Mouse (Mus musculus): ENCODE measurements around the gene Abcb5. TPM values are rescaled to one million over a fixed set of nuclear protein-coding genes. Genes with fewer than 3 reads are reported as not detected.

Gene Abcb5
- total RNA-seq, 1 experiment = 2.5 TPM

- TF ChIP-seq ZC3H11A (IDR thresholded peaks at IDR 0.05; ENCODE audit: borderline replicate concordance, low read depth, low read length) = no peak
- TF ChIP-seq ZNF384 (IDR thresholded peaks at IDR 0.05; ENCODE audit: low read depth, low read length) = no peak
- TF ChIP-seq CHD2 (IDR thresholded peaks at IDR 0.05; ENCODE audit: low read depth, low read length) = no peak
- TF ChIP-seq HCFC1 (IDR thresholded peaks at IDR 0.05; ENCODE audit: borderline replicate concordance, insufficient read depth, low read length) = no peak
- no peak for TF ChIP-seq MAFK (IDR thresholded peaks at IDR 0.05; ENCODE audit: insufficient read depth, low read depth, low read length)
- Histone ChIP-seq H3K4me3 (ENCODE audit: insufficient read depth in 1 of 2, low read depth in 1 of 2, low read length in 2 of 2, poor library complexity in 1 of 2, severe bottlenecking in 1 of 2) (peak overlapping the region; percentile 39 to 53), H3K4me1 (ENCODE audit: control insufficient read depth in 2 of 2, insufficient read depth in 2 of 2, low read length in 2 of 2, poor library complexity in 1 of 2) (no peaks in the 10 kb centered on the region), H3K9ac (ENCODE audit: insufficient read depth, low read depth, low read length, poor library complexity, severe bottlenecking) (no peak overlapping the region), H3K36me3 (ENCODE audit: control insufficient read depth, insufficient read depth, low read length, poor library complexity, severe bottlenecking) (no peaks in the 10 kb centered on the region), H3K9me3 (ENCODE audit: control insufficient read depth, insufficient read depth, low read depth, low read length) (no peaks in the 10 kb centered on the region), H3K27ac (ENCODE audit: insufficient read depth, low read depth, low read length, poor library complexity, severe bottlenecking) (no peak overlapping the region)
- in situ Hi-C loops (cut with MboI; ENCODE audit: low sequenced_read_pairs in 2 of 2, unreplicated experiment in 2 of 2) = loop anchor here in 1 of 2 experiments (10.0 kb wide), 2 partner anchors 855 to 1695 kb away; no protein-coding TSS in a partner anchor
- DNase-seq (ENCODE audit: low read depth, low spot score) = no peak
These were observed 116.2 kb downstream of the Abcb5 start for GRCm38 (mm10) chr12:118849996-118850395.

GRCm38 (mm10) chr12:118849203-118849861 is 116.9 kb downstream of the Abcb5 start:
- H3K4me3 ChIP-seq (ENCODE audit: insufficient read depth in 1 of 2, low read depth in 1 of 2, low read length in 2 of 2, poor library complexity in 1 of 2, severe bottlenecking in 1 of 2) = peak overlapping the region; percentile 39 to 53; a peak in 3 of 4 replicates
- DNase-seq (ENCODE audit: low read depth, low spot score) = no peak
- no peak overlapping the region for H3K9ac ChIP-seq (ENCODE audit: insufficient read depth, low read depth, low read length, poor library complexity, severe bottlenecking)
- in situ Hi-C loops (cut with MboI; ENCODE audit: low sequenced_read_pairs in 2 of 2, unreplicated experiment in 2 of 2) = loop anchor here in 1 of 2 experiments (10.0 kb wide), 1 partner anchor 1695 kb away; no protein-coding TSS in a partner anchor
- no peaks in the 10 kb centered on the region for H3K4me1 ChIP-seq (ENCODE audit: control insufficient read depth in 2 of 2, insufficient read depth in 2 of 2, low read length in 2 of 2, poor library complexity in 1 of 2)
- no peak for TF ChIP-seq MAFK (IDR thresholded peaks at IDR 0.05; ENCODE audit: insufficient read depth, low read depth, low read length)
- TF ChIP-seq ZNF384 (IDR thresholded peaks at IDR 0.05; ENCODE audit: low read depth, low read length) = no peak
- TF ChIP-seq HCFC1 (IDR thresholded peaks at IDR 0.05; ENCODE audit: borderline replicate concordance, insufficient read depth, low read length) = no peak
- no peak for TF ChIP-seq ZC3H11A (IDR thresholded peaks at IDR 0.05; ENCODE audit: borderline replicate concordance, low read depth, low read length)
- no peak for TF ChIP-seq CHD2 (IDR thresholded peaks at IDR 0.05; ENCODE audit: low read depth, low read length)
- no peaks in the 10 kb centered on the region for H3K9me3 ChIP-seq (ENCODE audit: control insufficient read depth, insufficient read depth, low read depth, low read length)
- H3K36me3 ChIP-seq (ENCODE audit: control insufficient read depth, insufficient read depth, low read length, poor library complexity, severe bottlenecking) = no peaks in the 10 kb centered on the region
- no peak overlapping the region for H3K27ac ChIP-seq (ENCODE audit: insufficient read depth, low read depth, low read length, poor library complexity, severe bottlenecking)

- no peak for DNase-seq (ENCODE audit: low read depth, low spot score)
- Histone ChIP-seq H3K9ac (ENCODE audit: insufficient read depth, low read depth, low read length, poor library complexity, severe bottlenecking) (0 out of 2 replicates have a peak overlapping the region, but pooled peaks have one; percentile 30), H3K36me3 (ENCODE audit: control insufficient read depth, insufficient read depth, low read length, poor library complexity, severe bottlenecking) (no peaks in the 10 kb centered on the region), H3K9me3 (ENCODE audit: control insufficient read depth, insufficient read depth, low read depth, low read length) (no peaks in the 10 kb centered on the region), H3K4me1 (ENCODE audit: control insufficient read depth in 2 of 2, insufficient read depth in 2 of 2, low read length in 2 of 2, poor library complexity in 1 of 2) (no peaks in the 10 kb centered on the region), H3K4me3 (ENCODE audit: insufficient read depth in 1 of 2, low read depth in 1 of 2, low read length in 2 of 2, poor library complexity in 1 of 2, severe bottlenecking in 1 of 2) (peak overlapping the region; percentile 39 to 53), H3K27ac (ENCODE audit: insufficient read depth, low read depth, low read length, poor library complexity, severe bottlenecking) (no peak overlapping the region)
- in situ Hi-C loops (cut with MboI; ENCODE audit: low sequenced_read_pairs in 2 of 2, unreplicated experiment in 2 of 2) = loop anchor here in 1 of 2 experiments (10.0 kb wide), 1 partner anchor 1694 kb away; no protein-coding TSS in a partner anchor
- TF ChIP-seq CHD2 (IDR thresholded peaks at IDR 0.05; ENCODE audit: low read depth, low read length) = no peak
- TF ChIP-seq ZNF384 (IDR thresholded peaks at IDR 0.05; ENCODE audit: low read depth, low read length) = no peak
- TF ChIP-seq MAFK (IDR thresholded peaks at IDR 0.05; ENCODE audit: insufficient read depth, low read depth, low read length) = no peak
- no peak for TF ChIP-seq ZC3H11A (IDR thresholded peaks at IDR 0.05; ENCODE audit: borderline replicate concordance, low read depth, low read length)
- no peak for TF ChIP-seq HCFC1 (IDR thresholded peaks at IDR 0.05; ENCODE audit: borderline replicate concordance, insufficient read depth, low read length)
These were observed 117.6 kb downstream of the Abcb5 start for GRCm38 (mm10) chr12:118848496-118849202.

GRCm38 (mm10) chr12:118847861-118848495 is 118.2 kb downstream of the Abcb5 start:
- no peak overlapping the region for H3K27ac ChIP-seq (ENCODE audit: insufficient read depth, low read depth, low read length, poor library complexity, severe bottlenecking)
- no peak overlapping the region for H3K9ac ChIP-seq (ENCODE audit: insufficient read depth, low read depth, low read length, poor library complexity, severe bottlenecking)
- DNase-seq (ENCODE audit: low read depth, low spot score) = no peak

More at GRCm38 (mm10) chr12:118847861-118848495, 118.2 kb downstream of the Abcb5 start:
- TF ChIP-seq ZC3H11A (IDR thresholded peaks at IDR 0.05; ENCODE audit: borderline replicate concordance, low read depth, low read length) = no peak
- no peak for TF ChIP-seq HCFC1 (IDR thresholded peaks at IDR 0.05; ENCODE audit: borderline replicate concordance, insufficient read depth, low read length)
- TF ChIP-seq ZNF384 (IDR thresholded peaks at IDR 0.05; ENCODE audit: low read depth, low read length) = no peak
- no peak for TF ChIP-seq MAFK (IDR thresholded peaks at IDR 0.05; ENCODE audit: insufficient read depth, low read depth, low read length)
- no peak for TF ChIP-seq CHD2 (IDR thresholded peaks at IDR 0.05; ENCODE audit: low read depth, low read length)
- H3K36me3 ChIP-seq (ENCODE audit: control insufficient read depth, insufficient read depth, low read length, poor library complexity, severe bottlenecking) = no peaks in the 10 kb centered on the region
- H3K9me3 ChIP-seq (ENCODE audit: control insufficient read depth, insufficient read depth, low read depth, low read length) = no peaks in the 10 kb centered on the region
- in situ Hi-C loops (cut with MboI; ENCODE audit: low sequenced_read_pairs in 2 of 2, unreplicated experiment in 2 of 2) = loop anchor here in 1 of 2 experiments (10.0 kb wide), 1 partner anchor 1693 kb away; no protein-coding TSS in a partner anchor
- H3K4me1 ChIP-seq (ENCODE audit: control insufficient read depth in 2 of 2, insufficient read depth in 2 of 2, low read length in 2 of 2, poor library complexity in 1 of 2) = no peaks in the 10 kb centered on the region
- H3K4me3 ChIP-seq (ENCODE audit: insufficient read depth in 1 of 2, low read depth in 1 of 2, low read length in 2 of 2, poor library complexity in 1 of 2, severe bottlenecking in 1 of 2) = peak overlapping the region; percentile 53 to 78

Measured in ES-E14 (cell line).